Mouse (Mus musculus) urinary bladder, postnatal 14 days (tissue): ENCODE measurements around the gene Dhdds.
"Not testable (repeated sequence)": the region's sequence is repeated elsewhere in the genome, so short reads cannot be mapped to it uniquely, and the experiment has no call there.

Source experiments
- DNase-seq: peaks from one replicate; pipeline ENCODE4 v3.0.0; 2021; ENCODE audit warnings: low spot score

Dhdds gene

DNA sequence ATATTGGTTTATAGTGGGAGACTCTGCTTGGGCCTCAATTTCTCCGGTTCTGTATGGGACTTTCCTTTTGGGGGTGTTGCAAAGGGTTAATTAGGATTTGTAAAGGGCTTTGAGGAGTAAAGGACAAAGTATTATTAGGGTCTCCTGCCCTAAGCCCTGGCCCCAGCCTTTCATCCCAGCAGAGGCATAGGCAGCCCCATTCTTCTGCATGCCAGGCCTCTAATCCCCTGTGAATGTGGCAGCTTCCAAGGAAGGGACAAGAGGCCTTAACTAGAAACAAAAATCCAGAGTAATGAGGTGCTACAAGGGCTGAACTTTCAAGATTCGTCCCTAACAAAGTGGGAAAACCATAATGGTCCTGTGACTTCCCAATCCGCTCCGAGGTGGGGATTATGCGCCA is 2.2 kb upstream of the Dhdds start:
- DNase-seq = no peak

DNA sequence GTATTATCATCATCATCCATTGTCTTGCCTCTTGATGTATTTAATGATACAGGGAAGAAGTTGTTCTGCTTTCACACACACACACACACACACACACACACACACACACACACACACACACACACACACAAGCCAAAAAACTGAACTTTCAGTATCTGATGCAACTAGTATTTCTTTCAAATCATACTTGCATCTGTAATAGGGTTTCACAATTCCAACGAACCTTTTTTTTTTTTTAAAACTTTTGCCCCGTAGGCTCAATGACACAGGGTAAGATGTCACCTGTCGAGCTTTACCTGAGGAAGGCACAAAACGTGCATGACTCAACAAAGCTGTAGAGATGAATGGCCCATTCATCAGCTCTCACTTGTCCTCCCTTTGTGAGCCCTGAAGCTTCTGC is 1.5 kb upstream of the Dhdds start:
- DNase-seq = no peak

DNA sequence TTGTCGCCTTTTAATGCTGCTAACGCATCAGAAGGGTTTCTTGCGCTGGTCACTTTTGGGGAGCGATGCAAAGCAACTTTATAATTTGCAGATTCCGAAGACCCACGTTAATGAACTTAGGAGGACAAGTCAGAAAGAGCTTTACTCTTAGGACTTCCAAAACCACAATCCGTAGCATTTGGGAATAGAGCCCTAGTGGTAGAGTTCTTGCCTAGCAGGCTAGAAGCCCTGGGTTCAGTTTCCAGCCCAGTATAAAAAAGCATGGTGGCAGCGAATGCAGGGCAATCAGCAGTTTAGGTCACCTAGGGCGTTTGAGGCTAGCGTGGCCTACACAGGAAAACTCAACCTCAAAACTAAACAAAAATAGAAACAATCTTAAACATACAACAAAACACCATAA is 992 bp upstream of the Dhdds start:
- no peak for DNase-seq

DNA sequence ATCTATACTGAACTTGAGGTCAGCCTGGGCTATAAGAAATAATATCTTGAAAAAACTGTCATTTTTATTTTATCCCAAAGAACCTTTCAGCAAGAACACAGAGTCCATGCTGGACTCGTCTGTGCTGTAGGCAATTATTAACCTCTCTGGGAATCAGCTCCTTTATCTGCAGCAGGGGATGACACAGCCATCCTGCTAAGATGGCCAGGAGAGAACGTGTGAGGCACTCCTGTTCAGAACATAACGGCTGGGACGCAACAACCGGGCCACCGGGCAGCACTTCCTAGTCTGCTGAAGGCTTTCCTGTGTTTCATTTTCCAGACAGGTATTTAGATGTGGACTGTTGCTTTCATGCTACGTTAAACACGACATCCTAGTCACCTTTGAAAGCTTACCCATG is 6.0 kb downstream of the Dhdds start:
- DNase-seq = no peak

DNA sequence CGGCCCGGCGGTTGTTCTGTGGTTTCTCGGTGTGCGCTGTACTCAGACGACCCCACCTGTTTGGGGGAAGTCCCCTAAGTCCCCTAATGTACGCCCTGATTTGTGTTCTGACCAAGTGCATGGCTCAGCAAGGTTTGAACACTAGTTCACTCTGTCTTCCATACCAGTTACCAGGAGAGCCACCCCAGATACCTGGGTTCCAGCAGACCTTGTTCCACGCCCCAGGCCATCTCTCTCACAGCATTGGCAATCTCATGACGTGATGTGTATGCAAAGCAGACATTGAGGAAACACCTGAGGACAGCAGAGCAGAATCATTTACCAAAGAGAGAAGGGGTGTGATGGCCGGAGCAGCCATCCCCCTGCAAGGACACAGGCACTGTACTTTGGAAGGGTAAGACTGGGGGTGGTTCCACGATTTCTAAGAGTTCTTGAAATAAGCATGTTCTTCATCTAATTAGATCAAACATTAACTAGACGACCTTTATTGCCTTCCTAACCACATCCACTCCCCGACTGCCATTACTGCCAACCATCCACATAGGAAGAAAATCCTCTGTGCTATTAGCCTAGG is 9.5 kb downstream of the Dhdds start:
- DNase-seq = no peak

DNA sequence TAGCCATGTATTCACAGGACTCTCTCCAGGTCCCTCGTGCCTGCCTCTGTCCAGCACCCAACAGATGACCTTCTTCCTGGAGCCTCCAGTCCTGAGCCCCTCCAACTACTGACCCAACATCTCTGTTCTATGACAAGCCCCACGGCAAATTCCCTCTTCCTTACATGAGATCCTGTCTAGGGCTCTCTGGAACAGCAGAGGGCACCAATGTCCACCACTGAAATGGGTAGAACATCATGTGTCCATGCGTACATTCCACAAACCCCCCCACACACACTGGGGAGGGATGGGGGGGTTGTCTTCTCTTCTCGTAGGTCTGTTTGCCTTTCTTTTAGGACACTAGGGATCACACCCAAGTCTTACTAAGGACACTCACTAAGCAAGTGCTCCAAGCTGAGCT is 10.7 kb downstream of the Dhdds start:
- no peak for DNase-seq

DNA sequence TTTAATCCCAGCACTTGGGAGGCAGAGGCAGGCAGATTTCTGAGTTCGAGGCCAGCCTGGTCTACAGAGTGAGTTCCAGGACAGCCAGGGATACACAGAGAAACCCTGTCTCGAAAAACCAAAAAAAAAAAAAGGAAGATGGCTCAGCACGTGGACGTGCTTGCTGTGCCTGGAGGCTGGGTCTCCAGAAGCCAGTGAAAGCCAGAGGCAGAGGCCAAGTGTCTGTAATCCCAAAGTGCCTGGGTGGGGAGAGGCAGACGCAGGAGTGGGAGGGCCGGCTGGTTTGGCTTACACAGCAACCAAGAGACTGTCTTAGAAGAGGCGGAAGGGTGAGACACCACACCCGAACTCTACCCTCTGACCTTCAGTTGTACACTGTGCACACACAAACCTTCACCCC is 12.4 kb downstream of the Dhdds start:
- not testable (repeated sequence) for DNase-seq

DNA sequence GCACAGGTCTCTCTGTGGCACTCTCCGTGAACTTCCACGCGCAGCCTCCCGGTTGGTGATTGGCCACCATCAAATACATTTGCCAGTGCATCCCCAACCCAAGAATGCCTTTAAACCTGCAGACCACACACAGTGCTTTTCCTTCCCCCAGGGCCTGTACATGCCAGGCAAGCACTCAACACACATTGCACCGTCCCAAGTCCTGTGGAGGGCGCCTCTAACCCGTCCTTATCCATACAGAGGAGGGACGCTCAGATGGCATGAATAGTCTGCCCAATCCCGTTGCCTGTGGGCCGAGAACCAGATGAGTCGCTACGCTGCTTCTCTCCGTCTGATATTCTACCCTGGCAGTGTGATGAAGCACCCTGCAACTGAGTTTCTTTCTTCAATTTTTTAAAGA is 17.8 kb downstream of the Dhdds start:
- DNase-seq = no peak

DNA sequence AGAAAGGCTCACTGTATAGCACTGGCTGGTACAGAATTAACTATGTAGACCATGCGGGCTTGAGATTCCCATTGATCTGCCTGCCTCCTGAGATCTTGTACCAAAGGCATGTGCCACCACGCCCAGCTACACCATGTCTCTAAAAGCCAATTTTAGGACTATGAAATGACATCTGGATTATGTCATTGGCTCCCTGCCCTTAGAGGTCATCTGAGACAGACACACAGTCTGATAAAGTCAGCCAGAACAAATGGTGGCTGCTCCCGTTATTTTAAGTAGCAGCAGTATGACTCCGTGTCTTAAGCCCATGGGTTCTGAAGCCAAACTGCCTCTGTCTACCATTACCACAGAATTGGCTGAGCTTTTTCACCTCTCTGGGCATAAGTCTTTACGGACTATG is 20.2 kb downstream of the Dhdds start:
- no peak for DNase-seq

DNA sequence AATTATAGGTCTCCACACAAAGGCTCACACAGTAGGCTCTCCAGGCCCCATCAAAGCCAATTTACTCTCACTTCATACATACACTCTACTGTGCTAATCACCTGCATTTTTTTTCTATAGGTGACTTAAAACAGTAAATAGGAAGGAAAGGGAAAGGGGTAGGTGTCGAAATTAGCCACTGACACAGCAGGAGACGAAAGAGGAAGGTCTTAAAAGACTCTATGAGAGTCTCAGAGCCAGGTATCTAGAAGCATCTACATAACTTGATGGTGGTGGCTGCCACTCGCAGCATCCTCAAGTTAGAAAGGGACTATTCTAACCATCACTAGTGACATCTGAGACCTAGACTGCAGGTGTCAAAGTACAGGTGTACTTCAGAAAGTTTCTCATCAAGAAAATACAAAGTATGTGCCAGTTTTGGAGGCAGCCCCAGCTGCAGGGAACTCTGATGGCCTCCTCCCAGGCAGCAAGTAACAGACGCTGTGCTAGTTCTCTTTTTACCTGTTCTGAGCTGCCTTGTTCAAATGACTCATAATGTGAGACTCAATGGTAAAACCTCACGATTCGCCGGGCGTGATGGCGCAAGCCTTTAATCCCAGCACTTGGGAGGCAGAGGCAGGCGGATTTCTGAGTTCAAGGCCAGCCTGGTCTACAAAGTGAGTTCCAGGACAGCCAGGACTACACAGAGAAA is 22.6 kb downstream of the Dhdds start:
- no peak for DNase-seq

DNA sequence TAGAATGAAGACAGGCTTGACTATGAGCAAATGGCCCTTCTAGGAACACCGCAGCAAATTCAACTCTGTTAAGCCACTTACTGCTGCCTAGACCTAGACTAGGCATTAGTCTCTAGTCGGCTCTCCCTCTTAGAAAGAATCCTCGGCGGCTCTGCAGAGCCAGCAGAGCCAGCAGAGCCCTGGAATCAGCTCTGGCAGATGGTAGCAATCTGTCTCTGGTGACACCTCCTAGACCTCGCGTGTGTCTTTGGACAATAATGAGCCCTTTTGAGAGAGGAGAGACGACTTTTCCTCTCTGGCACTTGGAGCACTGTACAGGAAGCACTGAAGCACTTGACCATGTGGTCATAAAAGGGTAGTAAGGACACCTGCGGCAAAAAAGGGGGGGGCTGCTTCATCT is 29.0 kb downstream of the Dhdds start:
- no peak for DNase-seq

DNA sequence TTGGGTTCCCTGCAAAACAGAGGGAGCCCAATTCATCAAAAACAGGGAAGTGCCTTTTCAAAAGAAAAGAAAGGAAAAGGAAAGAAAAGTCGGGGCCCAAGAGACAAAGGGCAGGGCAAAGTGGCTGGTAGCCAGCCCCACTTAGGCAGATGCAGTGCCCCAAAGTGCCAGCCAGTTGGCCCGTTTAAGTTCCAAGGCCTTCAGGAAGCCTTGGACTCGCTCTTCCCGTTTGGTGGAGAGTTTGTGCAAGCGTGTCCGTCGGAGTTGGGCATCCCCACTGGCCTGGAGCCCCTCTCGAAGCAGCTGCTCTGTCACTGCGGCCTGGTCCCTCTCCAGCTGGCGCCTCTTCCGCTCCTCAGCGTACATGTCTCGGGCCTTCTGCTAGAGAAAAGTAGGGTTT is 29.8 kb downstream of the Dhdds start:
- DNase-seq = no peak

DNA sequence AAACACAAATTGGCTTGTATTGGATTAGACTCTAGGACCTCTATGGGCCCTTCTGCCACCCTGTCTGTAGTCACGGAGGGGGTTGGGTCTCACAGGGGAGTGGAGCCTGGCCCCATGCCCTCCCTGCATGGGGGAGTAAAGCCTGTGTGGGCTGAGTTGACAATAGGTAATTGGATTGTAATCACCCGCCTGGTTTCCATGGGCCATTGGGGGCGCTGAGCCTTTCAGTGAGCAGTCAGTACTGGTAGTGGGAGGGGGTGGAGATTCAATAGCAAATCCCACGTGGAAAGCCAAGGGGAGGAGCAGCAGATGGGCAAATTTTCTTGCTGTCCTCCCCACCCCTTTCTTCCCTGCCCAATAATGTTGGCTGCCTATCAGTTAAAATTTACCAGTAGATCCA is 30.5 kb downstream of the Dhdds start:
- DNase-seq = no peak

DNA sequence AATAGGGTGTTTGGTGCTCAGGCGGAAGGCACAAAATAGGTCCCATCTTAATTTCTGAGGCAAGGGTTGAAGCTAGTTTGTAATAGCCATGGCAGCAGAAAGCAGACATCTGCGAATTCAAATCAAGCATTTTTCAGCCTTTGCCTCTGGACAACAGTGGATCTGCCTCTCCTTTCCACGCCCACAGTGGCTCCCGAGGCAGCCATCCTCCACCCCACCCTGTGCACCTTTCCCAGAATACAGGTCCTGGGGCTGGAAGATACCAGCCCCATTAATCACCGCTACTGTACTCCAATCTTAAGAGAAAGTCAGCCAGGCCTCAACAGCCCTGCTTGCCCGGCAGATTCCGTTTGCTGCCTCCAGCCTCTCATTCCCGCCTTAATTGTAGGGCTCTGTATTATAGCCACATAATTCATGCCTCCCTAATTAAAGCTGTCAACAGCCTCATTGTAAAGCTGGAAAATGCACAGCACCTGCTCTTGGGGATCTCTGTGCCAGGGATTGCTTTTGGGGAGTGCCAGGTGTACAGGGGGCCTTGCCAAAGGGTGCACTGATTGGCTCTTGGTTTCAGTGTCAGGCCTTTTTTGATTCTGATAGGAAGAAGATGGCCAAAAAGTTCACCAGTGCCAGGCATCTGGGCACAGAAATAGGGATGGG is 31.5 kb downstream of the Dhdds start:
- DNase-seq = no peak

DNA sequence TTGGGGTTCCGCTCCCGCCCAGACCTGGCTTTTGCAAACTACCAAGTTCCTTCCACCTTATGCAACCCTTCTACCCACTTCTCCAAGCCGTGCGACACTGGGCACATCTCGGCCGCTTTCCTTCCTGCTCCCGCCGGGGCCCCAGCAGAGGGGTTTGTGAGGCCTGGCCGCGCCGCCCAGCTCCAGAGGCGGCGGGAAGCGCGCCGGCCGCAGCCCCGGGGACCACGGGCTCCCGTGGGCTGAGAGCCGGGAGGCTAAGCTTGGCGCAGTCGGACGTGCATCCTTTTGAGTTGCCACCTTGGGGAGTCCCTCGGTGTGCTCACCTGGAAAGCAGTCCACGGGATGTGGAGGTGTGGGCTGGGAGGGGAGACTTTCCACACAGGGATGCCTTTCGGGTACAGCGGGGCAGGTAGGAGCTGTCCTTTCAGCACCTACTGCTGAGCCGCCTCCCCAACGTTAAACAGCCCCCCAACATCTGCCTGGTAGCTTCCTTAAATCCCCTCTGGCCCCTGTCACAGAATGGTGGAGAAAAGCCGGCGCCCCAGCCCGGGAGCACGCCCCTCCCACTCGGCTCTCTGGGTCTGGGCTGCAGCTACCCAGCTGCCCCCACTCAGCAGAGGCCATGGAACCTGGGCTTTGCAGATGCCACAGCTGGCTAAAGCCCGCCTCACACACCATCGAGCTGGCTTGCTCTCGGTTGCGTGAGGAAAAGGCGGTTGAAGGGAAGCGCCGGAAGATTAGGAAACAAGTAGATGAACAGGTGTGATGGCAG is 32.4 kb downstream of the Dhdds start, which contains the start of gene Hmgn2:
Gene Hmgn2, minus strand, starts transcription at position 501 of the 772 bp plus-strand sequence.
- peak; percentile 31 for DNase-seq

DNA sequence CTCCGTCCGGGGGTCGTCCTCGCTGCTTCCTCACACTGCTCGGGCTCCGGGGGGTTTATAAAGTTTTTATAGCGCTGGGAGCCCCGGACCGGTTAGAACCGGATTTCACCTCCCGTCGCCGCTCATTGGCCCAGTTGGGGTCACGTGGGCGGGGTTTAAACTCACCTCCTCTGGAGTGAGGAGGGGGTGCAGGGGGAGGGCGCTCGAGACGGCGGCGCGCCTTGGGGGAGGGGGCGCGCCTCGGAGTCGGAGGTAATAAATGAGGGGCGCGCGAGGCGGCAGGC is 32.9 kb downstream of the Dhdds start:
- DNase-seq = peak; percentile 92

DNA sequence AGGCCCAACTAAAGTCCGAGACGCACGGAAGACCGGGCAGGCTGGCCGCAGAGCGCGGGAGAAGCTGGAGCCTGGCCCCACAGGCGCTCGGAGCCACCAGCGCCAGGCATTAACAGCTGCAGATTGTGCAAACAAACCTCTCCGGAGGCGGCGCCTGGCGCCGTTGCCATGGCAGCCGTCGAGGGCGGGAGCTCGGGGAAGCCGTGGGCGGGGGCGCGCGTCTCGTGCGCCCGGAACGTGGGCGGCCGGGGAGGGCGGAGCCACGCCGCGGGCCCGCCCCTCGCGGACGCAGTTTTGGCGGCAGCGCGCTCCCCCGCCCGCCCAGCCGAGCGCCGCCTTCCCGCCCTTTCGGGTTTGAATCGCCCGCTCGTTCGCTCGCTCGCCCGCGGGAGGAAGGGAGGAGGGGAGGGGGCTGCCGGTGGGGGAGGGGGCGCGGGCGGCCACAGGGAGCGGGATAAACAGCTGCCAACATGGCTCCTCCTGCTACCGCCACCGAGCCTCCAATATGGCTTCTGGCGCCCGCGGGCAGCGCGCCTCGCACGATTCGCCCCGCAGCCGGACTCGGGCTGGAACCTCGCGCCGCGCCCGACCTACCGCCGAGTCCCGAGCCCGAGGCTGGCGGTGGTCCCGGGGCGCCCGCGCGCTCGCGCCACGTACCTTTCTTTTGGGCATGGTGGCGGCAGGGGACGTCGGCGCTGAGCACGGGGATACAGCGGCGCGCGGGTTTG is 33.4 kb downstream of the Dhdds start:
- peak; percentile 99 for DNase-seq

DNA sequence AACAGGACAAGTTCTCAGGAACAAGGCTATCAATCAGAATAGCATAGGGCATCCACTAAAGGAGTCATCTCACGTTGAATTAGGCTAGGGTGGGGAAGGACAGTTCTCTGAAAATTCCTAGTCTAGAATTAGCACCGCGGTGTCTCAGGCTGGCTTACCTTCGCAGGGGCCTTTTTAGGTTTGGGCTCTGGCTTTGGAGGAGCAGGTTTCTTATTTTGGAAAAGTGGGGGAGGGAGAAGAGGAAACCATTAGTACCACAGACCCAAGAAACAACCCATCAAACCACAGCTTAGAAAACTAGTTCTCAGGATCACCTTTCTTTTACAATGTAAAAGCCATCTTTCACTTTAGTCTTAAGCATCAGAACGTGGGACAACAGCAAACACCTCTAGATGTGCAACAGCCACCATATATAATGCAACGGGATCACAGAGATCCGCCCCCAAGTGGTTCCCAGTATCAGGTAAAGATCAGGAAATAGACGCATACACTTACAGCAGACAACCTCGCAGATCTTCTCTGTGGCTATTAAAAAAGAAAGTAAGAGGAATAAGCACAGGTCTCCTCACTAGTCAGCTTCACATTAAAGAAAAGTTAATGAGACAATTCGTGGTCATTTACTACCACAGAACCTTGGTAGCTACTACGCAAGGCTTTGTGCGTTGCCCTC is 34.3 kb downstream of the Dhdds start:
- DNase-seq = no peak

DNA sequence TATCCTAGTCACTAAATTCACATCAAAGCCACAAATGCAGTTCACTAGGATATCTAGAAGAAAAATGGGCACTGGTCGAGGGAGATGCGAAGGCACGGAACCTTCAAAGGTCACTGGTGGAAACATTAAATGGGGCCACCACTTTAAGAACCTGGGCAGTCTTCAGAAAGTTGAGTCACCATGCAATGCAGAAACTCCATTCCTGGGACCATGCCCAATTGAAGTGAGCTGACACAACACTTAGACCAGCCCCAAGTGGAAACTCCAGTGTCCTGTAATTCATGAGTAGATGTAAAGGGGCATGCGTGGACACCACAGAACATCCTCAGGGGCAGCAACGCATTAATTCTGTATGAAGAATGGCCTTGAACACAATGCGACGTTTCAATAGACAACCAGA is 38.2 kb downstream of the Dhdds start:
- DNase-seq = no peak

DNA sequence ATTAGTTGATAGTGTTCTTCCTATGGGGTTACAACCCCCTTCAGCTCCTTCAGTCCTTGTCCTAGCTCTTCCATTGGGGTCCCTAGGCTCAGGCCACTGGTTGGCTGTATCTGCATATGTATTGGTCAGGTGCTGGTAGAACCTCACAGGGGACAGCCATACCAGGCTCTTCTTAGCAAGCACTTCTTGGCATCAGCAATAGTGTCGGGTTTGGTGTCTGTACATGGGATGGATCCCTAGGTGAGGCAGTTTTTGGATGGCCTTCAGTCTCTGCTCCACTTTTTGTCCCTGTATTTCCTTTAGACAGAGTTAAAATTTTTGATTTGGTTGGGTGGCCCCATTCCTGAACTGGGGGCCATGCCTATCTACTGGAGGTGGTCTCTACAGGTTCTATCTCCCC is 41.8 kb downstream of the Dhdds start:
- DNase-seq = no peak

DNA sequence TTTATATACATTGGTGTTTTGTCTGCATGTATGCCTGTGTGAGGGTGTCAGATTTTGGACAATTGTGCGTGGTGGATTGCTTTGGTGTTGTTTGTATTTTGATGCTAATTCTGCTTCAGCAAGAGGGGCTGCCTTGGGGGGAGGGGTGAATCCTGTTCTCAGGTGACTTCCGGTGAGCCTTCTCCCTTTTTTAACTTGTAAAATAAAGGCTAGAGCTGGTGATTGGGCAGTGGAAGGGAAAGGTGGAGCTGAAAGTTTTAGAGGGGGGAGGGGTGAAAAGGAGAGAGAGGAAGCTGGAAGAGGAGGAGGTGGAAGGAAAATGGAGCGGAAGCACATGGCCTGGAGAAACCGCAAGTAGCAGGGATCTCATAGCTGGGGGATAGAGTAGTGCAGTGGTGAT is 44.4 kb downstream of the Dhdds start:
- DNase-seq = no peak

DNA sequence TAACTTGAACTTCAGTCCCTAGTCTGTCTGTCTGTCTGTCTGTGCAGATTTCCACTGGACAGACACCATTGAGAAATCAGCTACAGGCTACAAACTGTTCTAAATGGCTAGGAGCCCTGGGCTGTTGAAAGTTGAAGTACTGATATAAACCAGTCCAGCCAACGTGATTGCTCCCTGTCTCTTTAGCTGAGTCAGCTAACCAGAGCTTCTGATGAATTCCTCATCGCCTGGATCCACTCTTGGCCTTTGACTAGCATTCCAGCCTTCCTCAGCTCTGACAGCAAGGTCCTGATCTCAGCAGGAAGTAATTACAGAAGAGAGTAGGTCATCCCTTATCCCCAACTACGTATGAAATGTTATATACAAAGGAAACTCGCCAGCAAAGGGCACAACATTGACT is 54.0 kb downstream of the Dhdds start:
- no peak for DNase-seq
